Mouse (Mus musculus) cortical plate, adult 2 months (tissue): Measurements from ENCODE around the gene 2310022A10Rik.
A peak's percentile ranks its signal among the peaks of the same experiment; 100 is the strongest.

Source experiments
- CTCF ChIP-seq: fragments of 200-500 bp; IDR thresholded peaks from 2 replicates; pipeline ENCODE4 v1.5.1; 2011; ENCODE audit warnings: mild to moderate bottlenecking, control low read depth, low read length; ENCODE audit not compliant: insufficient read depth; ENCODE audit errors: extremely low read depth
- POLR2A ChIP-seq: fragments of 200-500 bp; IDR thresholded peaks from 2 replicates; pipeline ENCODE4 v1.6.1; 2011; ENCODE audit warnings: mild to moderate bottlenecking, low read length, control low read depth; ENCODE audit not compliant: insufficient read depth; ENCODE audit errors: extremely low read depth

- TF ChIP-seq CTCF: no peak
- peak; percentile 95 for TF ChIP-seq POLR2A
Observed at GRCm38 (mm10) chr7:27541431-27541830, 11.6 kb upstream of the 2310022A10Rik start.
